Mouse (Mus musculus) liver, adult 2 months (tissue): ENCODE measurements around the gene Men1. TPM values are rescaled to one million over a fixed set of nuclear protein-coding genes. Genes with fewer than 3 reads are reported as not detected.
A peak's percentile ranks its signal among the peaks of the same experiment; 100 is the strongest.

Source experiments
- DNase-seq: peaks from one replicate; pipeline ENCODE4 v3.0.0-alpha.2; 2011; ENCODE audit warnings: low read depth, low spot score; ENCODE audit errors: extremely low read depth
- H3K27ac ChIP-seq: fragments of 200-500 bp; replicated peaks from 2 replicates; pipeline ENCODE4 v1.5.1; 2012; ENCODE audit warnings: low read depth, mild to moderate bottlenecking, control low read depth, inconsistent platforms, low read length; ENCODE audit not compliant: insufficient read depth
- H3K27me3 ChIP-seq: fragments of 200-500 bp; 2 replicates; pipeline ENCODE4 v1.6.1; 2012; ENCODE audit warnings: mild to moderate bottlenecking, moderate library complexity, low read length, inconsistent platforms; ENCODE audit not compliant: control insufficient read depth, insufficient read depth
- H3K36me3 ChIP-seq: fragments of 200-500 bp; 2 replicates; pipeline ENCODE4 v1.6.1; 2012; ENCODE audit warnings: low read length, inconsistent platforms; ENCODE audit not compliant: control insufficient read depth, insufficient read depth
- H3K4me1 ChIP-seq: fragments of 200-500 bp; 2 replicates; pipeline ENCODE4 v1.6.1; 2011; ENCODE audit warnings: low read length; ENCODE audit not compliant: control insufficient read depth, insufficient read depth
- H3K4me3 ChIP-seq: fragments of 200-500 bp; 2 replicates; pipeline ENCODE4 v1.5.1; 2011; ENCODE audit warnings: low read depth, mild to moderate bottlenecking, control low read depth, low read length, moderate library complexity; ENCODE audit not compliant: insufficient read depth
- H3K79me2 ChIP-seq: fragments of 200-500 bp; 2 replicates; pipeline ENCODE4 v1.6.1; 2012; ENCODE audit warnings: inconsistent platforms, mild to moderate bottlenecking, low read length, moderate library complexity; ENCODE audit not compliant: control insufficient read depth, insufficient read depth
- H3K9ac ChIP-seq: fragments of 200-500 bp; 2 replicates; pipeline ENCODE4 v1.6.1; 2012; ENCODE audit warnings: low read depth, mild to moderate bottlenecking, control low read depth, inconsistent platforms, low read length
- CTCF ChIP-seq: fragments of 200-500 bp; IDR thresholded peaks from 2 replicates; pipeline ENCODE4 v1.5.1; 2011; ENCODE audit warnings: low read depth, low read length, control low read depth
- POLR2A ChIP-seq: fragments of 200-500 bp; IDR thresholded peaks from 2 replicates; pipeline ENCODE4 v1.6.1; 2011; ENCODE audit warnings: low read length, control low read depth; ENCODE audit not compliant: insufficient read depth; ENCODE audit errors: extremely low read depth
- WGBS: fragments of 180-500 bp; shearing (Covaris S2); methylation state at CpG from one replicate; pipeline ENCODE4 v1.1.7; 2018; 5-methylcytosine and 5-hydroxymethylcytosine counted together
- polyA plus RNA-seq: library from polyadenylated mRNA; depleted of rRNA; stranded (reverse); fragments of >200 nt; gene quantifications from 2 replicates; pipeline ENCODE4 v1.2.3, GENCODE M21; 2012
- total RNA-seq: library from RNA; depleted of rRNA; stranded (reverse); fragments of >200 nt; gene quantifications from 2 replicates; pipeline ENCODE4 v1.2.3, GENCODE M21; 2014

Gene Men1
- total and polyA plus RNA-seq, 2 experiments: 9.3 to 29.4 TPM

- H3K27me3 ChIP-seq: no peaks in the 10 kb centered on the region
- no peak overlapping the region for H3K4me3 ChIP-seq
- DNase-seq: no peak
- H3K27ac ChIP-seq: no peak overlapping the region
- H3K36me3 ChIP-seq: no peaks in the 10 kb centered on the region
- H3K4me1 ChIP-seq: no peaks in the 10 kb centered on the region
- 88% methylated on average over 2 of the region's 2 CpGs for WGBS
- H3K9ac ChIP-seq: no peak overlapping the region
- TF ChIP-seq POLR2A (no peak), CTCF (no peak)
- H3K79me2 ChIP-seq: no peaks in the 10 kb centered on the region
Measured at GRCm38 (mm10) chr19:6352107-6352505, 17.3 kb downstream of the Men1 start.

- Histone ChIP-seq H3K9ac (no peak overlapping the region), H3K4me3 (no peak overlapping the region), H3K4me1 (no peaks in the 10 kb centered on the region), H3K27ac (no peak overlapping the region), H3K27me3 (no peaks in the 10 kb centered on the region), H3K79me2 (no peaks in the 10 kb centered on the region), H3K36me3 (no peaks in the 10 kb centered on the region)
- 91% methylated on average over 7 of the region's 7 CpGs for WGBS
- no peak for DNase-seq
- no peak for TF ChIP-seq POLR2A
- no peak for TF ChIP-seq CTCF
Measured at GRCm38 (mm10) chr19:6354030-6354429, 19.3 kb downstream of the Men1 start.

DNA sequence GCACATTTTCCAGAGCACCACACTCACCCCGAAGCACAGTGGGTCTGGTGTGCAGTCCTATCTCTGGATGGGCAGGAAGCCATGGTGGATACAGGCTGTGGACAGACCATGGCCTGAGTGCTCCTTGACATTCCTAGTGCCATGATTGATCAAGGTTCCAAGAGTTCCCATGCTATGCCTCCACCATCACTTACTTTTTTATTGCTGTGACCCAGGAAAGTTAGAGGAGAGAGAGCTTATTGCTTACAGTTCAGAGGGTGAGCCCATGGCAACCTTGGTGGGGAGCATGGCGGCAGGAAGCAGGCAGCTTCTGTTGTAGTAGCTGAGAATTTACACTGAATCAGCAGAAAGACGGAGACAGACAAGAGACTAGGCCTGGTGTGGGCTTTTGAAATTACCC, 26.5 kb downstream of the Men1 start:
- no peaks in the 10 kb centered on the region for H3K27me3 ChIP-seq
- no peak overlapping the region for H3K27ac ChIP-seq
- H3K79me2 ChIP-seq: peaks cover 7% of the 10 kb centered on the region; the same call in 1 of the 2 replicates
- H3K4me1 ChIP-seq: peaks cover 6% of the 10 kb centered on the region; the same call in 1 of the 2 replicates
- no peak overlapping the region for H3K4me3 ChIP-seq
- no peak overlapping the region for H3K9ac ChIP-seq
- 91% methylated on average over 3 of the region's 3 CpGs for WGBS
- DNase-seq: no peak
- TF ChIP-seq POLR2A (no peak), CTCF (no peak)
- peaks cover 11% of the 10 kb centered on the region for H3K36me3 ChIP-seq

- DNase-seq: no peak
- H3K79me2 ChIP-seq: peaks cover 7% of the 10 kb centered on the region; the same call in 1 of the 2 replicates
- peak overlapping the region; percentile 63 for H3K9ac ChIP-seq
- peak overlapping the region; percentile 55 for H3K4me3 ChIP-seq
- under 1% methylated on average over 11 of the region's 11 CpGs for WGBS
- H3K4me1 ChIP-seq: peaks cover 9% of the 10 kb centered on the region; the same call in 1 of the 2 replicates
- peaks cover 27% of the 10 kb centered on the region for H3K36me3 ChIP-seq
- H3K27me3 ChIP-seq: no peaks in the 10 kb centered on the region
- TF ChIP-seq CTCF: no peak
- no peak for TF ChIP-seq POLR2A
- H3K27ac ChIP-seq: peak overlapping the region; percentile 82
Measured at GRCm38 (mm10) chr19:6363091-6363410, 28.3 kb downstream of the Men1 start.

- peak within 1 kb of the TSS; percentile 99 for H3K9ac ChIP-seq
- H3K4me3 ChIP-seq: peak within 1 kb of the TSS; percentile 92
- H3K27me3 ChIP-seq: no peaks in the 10 kb centered on the region
- WGBS: under 1% methylated on average over 83 of the region's 85 CpGs
- peak within 1 kb of the TSS; percentile 98 for H3K27ac ChIP-seq
- TF ChIP-seq CTCF: no peak
- peak; percentile 57 for TF ChIP-seq POLR2A
- DNase-seq: peak; percentile 99
- peaks cover 9% of the 10 kb centered on the region; the same call in 1 of the 2 replicates for H3K4me1 ChIP-seq
- peaks cover 7% of the 10 kb centered on the region; the same call in 1 of the 2 replicates for H3K79me2 ChIP-seq
- H3K36me3 ChIP-seq: peaks cover 33% of the 10 kb centered on the region
Measured at GRCm38 (mm10) chr19:6363411-6364240, 28.8 kb downstream of the Men1 start, which contains the start of gene Sf1. TSS of gene Sf1 (plus strand) at chr19:6363690.

GRCm38 (mm10) chr19:6364317-6364725, 29.5 kb downstream of the Men1 start:
- Histone ChIP-seq H3K36me3 (peaks cover 38% of the 10 kb centered on the region), H3K27me3 (no peaks in the 10 kb centered on the region), H3K9ac (peak overlapping the region; percentile 99), H3K4me1 (peaks cover 9% of the 10 kb centered on the region; the same call in 1 of the 2 replicates), H3K4me3 (peak overlapping the region; percentile 92), H3K27ac (peak overlapping the region; percentile 98), H3K79me2 (peaks cover 7% of the 10 kb centered on the region; the same call in 1 of the 2 replicates)
- under 1% methylated on average over 55 of the region's 55 CpGs for WGBS
- TF ChIP-seq CTCF (no peak), POLR2A (peak; percentile 72)
- peak; percentile 75 for DNase-seq
